Mouse (Mus musculus) embryo, embryonic 10.5 days (tissue): Measurements from ENCODE around the gene Ssxb2.
"Not testable (repeated sequence)": the region's sequence is repeated elsewhere in the genome, so short reads cannot be mapped to it uniquely, and the experiment has no call there.

Experiments used
- DNase-seq: peaks from one replicate; pipeline ENCODE4 v3.0.0-alpha.2; 2015; ENCODE audit warnings: low spot score

The Ssxb2 gene

DNA sequence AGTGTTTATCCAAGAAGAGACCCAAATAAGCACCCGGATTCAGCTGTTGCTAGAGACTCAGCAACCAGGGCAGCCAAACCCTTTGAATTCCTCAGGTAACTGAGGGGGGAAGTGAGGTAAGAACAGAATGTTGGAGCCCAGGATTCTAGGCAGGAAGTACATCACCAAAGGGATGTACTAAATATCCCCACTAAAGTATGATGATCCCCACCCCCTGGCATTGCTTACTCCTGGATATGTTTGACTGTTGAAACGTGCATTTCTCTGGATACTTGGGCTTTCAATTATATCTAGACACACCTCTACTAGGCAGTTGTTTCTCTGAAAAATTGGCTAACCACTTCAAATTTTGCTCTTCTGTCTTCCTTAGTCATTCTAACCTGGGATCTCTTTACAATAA lies at the start of gene Ssxb2:
Gene Ssxb2 (minus strand): TSS at position 101 of the 400 bp plus-strand sequence.
- not testable (repeated sequence) for DNase-seq

- DNase-seq = not testable (repeated sequence)
Measured at GRCm38 (mm10) chrX:8413005-8413404, 48.5 kb downstream of the Ssxb2 start, which contains the start of gene Ssxb1. TSS of gene Ssxb1 (plus strand) at chrX:8413305.
